ENCODE assay signal across 8 mouse cellular contexts in genomic region chrX:73717667-73718066, GRCm38 (mm10). TPM values are rescaled to one million over a fixed set of nuclear protein-coding genes. Genes with fewer than 3 reads are reported as not detected.
A peak's percentile ranks its signal among the peaks of the same experiment; 100 is the strongest.
DNase-seq lines count a peak whose midpoint lies in the region; ATAC-seq and TF ChIP-seq lines count a peak whose summit lies in the region.

No protein-coding gene starts in this region.

- 0 out of 2 replicates have a peak, but pooled peaks cover 4% of the 10 kb centered on the region for H3K4me1 ChIP-seq in cortical plate, adult 2 months (ENCODE audit: control insufficient read depth, insufficient read depth, low read length)
- peaks cover 8% of the 10 kb centered on the region; the same call in 1 of the 2 replicates for H3K4me1 ChIP-seq in heart, embryonic 11.5 days (ENCODE audit: control insufficient read depth, insufficient read depth, low read length)
- peaks cover 49% of the 10 kb centered on the region for H3K4me1 ChIP-seq in megakaryocyte, embryonic 14.5 days
- peaks cover 17% of the 10 kb centered on the region; the same call in 1 of the 2 replicates for H3K4me1 ChIP-seq in stomach, embryonic 16.5 days (ENCODE audit: control insufficient read depth, insufficient read depth, low read length)

- no peak overlapping the region for H3K9ac ChIP-seq in heart, embryonic 11.5 days (ENCODE audit: low read depth, low read length)
- peak overlapping the region; percentile 72 for H3K9ac ChIP-seq in stomach, embryonic 16.5 days (ENCODE audit: low read length)

- no peak for TF ChIP-seq CTCF in layer of hippocampus, adult 2 months (conservative IDR thresholded peaks at IDR 0.05)
- TF ChIP-seq CTCF in cortical plate, adult 2 months (IDR thresholded peaks at IDR 0.05; ENCODE audit: extremely low read depth, insufficient read depth, low read length): no peak

- no peaks in the 10 kb centered on the region; the same call in 1 of the 2 replicates for H3K27me3 ChIP-seq in heart, embryonic 11.5 days (ENCODE audit: control insufficient read depth, insufficient read depth, low read length)
- peaks cover 22% of the 10 kb centered on the region for H3K27me3 ChIP-seq in megakaryocyte, embryonic 14.5 days (replicated peaks)
- H3K27me3 ChIP-seq in stomach, embryonic 16.5 days (ENCODE audit: control insufficient read depth, insufficient read depth, low read length): no peaks in the 10 kb centered on the region

- no peak for TF ChIP-seq POLR2A in cortical plate, adult 2 months (IDR thresholded peaks at IDR 0.05; ENCODE audit: extremely low read depth, insufficient read depth, low read length)

- H3K4me2 ChIP-seq in heart, embryonic 11.5 days: peak overlapping the region; percentile 73
- H3K4me2 ChIP-seq in stomach, embryonic 16.5 days (ENCODE audit: low read depth, low read length): peak overlapping the region; percentile 73

- ATAC-seq in heart, embryonic 11.5 days (replicated peaks; ENCODE audit: insufficient number of reproducible peaks, low FRiP score, low TSS enrichment): no peak
- no peak for ATAC-seq in stomach, embryonic 16.5 days (ENCODE audit: insufficient read depth, low FRiP score)

- WGBS in heart, embryonic 11.5 days (ENCODE audit: insufficient replicate concordance): 66% methylated on average over 11 of the region's 11 CpGs
- 60% methylated on average over 11 of the region's 11 CpGs for WGBS in stomach, embryonic 16.5 days

- no peaks in the 10 kb centered on the region for H3K9me3 ChIP-seq in heart, embryonic 11.5 days (replicated peaks; ENCODE audit: control insufficient read depth, low read length)
- H3K9me3 ChIP-seq in megakaryocyte, embryonic 14.5 days: no peaks in the 10 kb centered on the region
- no peaks in the 10 kb centered on the region for H3K9me3 ChIP-seq in stomach, embryonic 16.5 days (replicated peaks; ENCODE audit: control insufficient read depth, low read length)

- no peaks in the 10 kb centered on the region for H3K36me3 ChIP-seq in heart, embryonic 11.5 days (ENCODE audit: control insufficient read depth, insufficient read depth, low read length)
- H3K36me3 ChIP-seq in megakaryocyte, embryonic 14.5 days (replicated peaks; ENCODE audit: low read length): peaks cover 33% of the 10 kb centered on the region
- no peaks in the 10 kb centered on the region for H3K36me3 ChIP-seq in stomach, embryonic 16.5 days (ENCODE audit: control insufficient read depth, insufficient read depth, low read length)

- DNase-seq in layer of hippocampus, adult 2 months (ENCODE audit: low spot score in 2 of 2): no peak
- DNase-seq in layer of hippocampus, adult 9-10 months (ENCODE audit: low spot score): no peak
- DNase-seq in kidney, postnatal 10 days: peak; percentile 24
- DNase-seq in ovary, postnatal 14 days (ENCODE audit: low spot score): no peak

- H3K27ac ChIP-seq in layer of hippocampus, adult 2 months: peak overlapping the region; percentile 91
- H3K27ac ChIP-seq in cortical plate, adult 2 months (ENCODE audit: insufficient read depth, low read length): no peak overlapping the region
- H3K27ac ChIP-seq in heart, embryonic 11.5 days (ENCODE audit: low read depth, low read length): no peak overlapping the region
- H3K27ac ChIP-seq in stomach, embryonic 16.5 days (ENCODE audit: low read length): peak overlapping the region; percentile 85

- H3K4me3 ChIP-seq in layer of hippocampus, adult 2 months: peak overlapping the region; percentile 59
- peak overlapping the region; percentile 69 for H3K4me3 ChIP-seq in cortical plate, adult 2 months (ENCODE audit: insufficient read depth, low read length)
- H3K4me3 ChIP-seq in heart, embryonic 11.5 days (ENCODE audit: low read depth, low read length): peak overlapping the region; percentile 56
- H3K4me3 ChIP-seq in megakaryocyte, embryonic 14.5 days (replicated peaks): peak overlapping the region; percentile 96
- peak overlapping the region; percentile 63 for H3K4me3 ChIP-seq in stomach, embryonic 16.5 days (replicated peaks; ENCODE audit: low read length)

RNA-seq across cellular contexts. Expression of gene Abcd1, which starts 1.3 kb away (rescaled TPM):
- total RNA-seq in layer of hippocampus, adult 2 months (2021): 10 to 100 TPM; 11.2 to 11.8 TPM
- polyA plus RNA-seq in cortical plate, adult 2 months (2012; rRNA removed): 16.6 and 16.9 TPM in 2 replicates
- polyA plus RNA-seq in heart, embryonic 11.5 days (2014; fragmentation: Nextera tagmentation; extraction: Ambion mirVana): 8.1 and 9.2 TPM in 2 replicates
- polyA plus RNA-seq in megakaryocyte, embryonic 14.5 days (2012; ENCODE audit: insufficient read depth, low replicate concordance): 35.2 and 45.1 TPM in 2 replicates
- 20.3 and 20.8 TPM in 2 replicates for polyA plus RNA-seq in stomach, embryonic 16.5 days (2015; fragmentation: Nextera tagmentation; extraction: Ambion mirVana)

RNA-seq across cellular contexts. Expression of gene Bcap31, which starts 1.7 kb away (rescaled TPM):
- total RNA-seq in layer of hippocampus, adult 2 months (2021): 10 to 100 TPM; 72.3 to 77.8 TPM
- polyA plus RNA-seq in cortical plate, adult 2 months (2012; rRNA removed): 85.8 and 88.1 TPM in 2 replicates
- 171 and 188 TPM in 2 replicates for polyA plus RNA-seq in heart, embryonic 11.5 days (2014; fragmentation: Nextera tagmentation; extraction: Ambion mirVana)
- polyA plus RNA-seq in megakaryocyte, embryonic 14.5 days (2012; ENCODE audit: insufficient read depth, low replicate concordance): 18.5 and 52.2 TPM in 2 replicates
- polyA plus RNA-seq in stomach, embryonic 16.5 days (2015; fragmentation: Nextera tagmentation; extraction: Ambion mirVana): 290 and 308 TPM in 2 replicates

RNA-seq across cellular contexts. Expression of gene Plxnb3, which starts 39.2 kb away (rescaled TPM):
- total RNA-seq in layer of hippocampus, adult 2 months (2021): 10 to 100 TPM; 11.2 to 12.1 TPM
- polyA plus RNA-seq in cortical plate, adult 2 months (2012; rRNA removed): 17.3 and 20.3 TPM in 2 replicates
- 0.16 and 0.27 TPM in 2 replicates for polyA plus RNA-seq in heart, embryonic 11.5 days (2014; fragmentation: Nextera tagmentation; extraction: Ambion mirVana)
- polyA plus RNA-seq in megakaryocyte, embryonic 14.5 days (2012; ENCODE audit: insufficient read depth, low replicate concordance): 1.2 and 3.1 TPM in 2 replicates
- 0.77 and 1.1 TPM in 2 replicates for polyA plus RNA-seq in stomach, embryonic 16.5 days (2015; fragmentation: Nextera tagmentation; extraction: Ambion mirVana)

RNA-seq across cellular contexts. Expression of gene Slc6a8, which starts 44.7 kb away (rescaled TPM):
- 10 to 100 TPM; 95.0 to 95.5 TPM for total RNA-seq in layer of hippocampus, adult 2 months (2021)
- polyA plus RNA-seq in cortical plate, adult 2 months (2012; rRNA removed): 111 and 134 TPM in 2 replicates
- polyA plus RNA-seq in heart, embryonic 11.5 days (2014; fragmentation: Nextera tagmentation; extraction: Ambion mirVana): 6.9 and 8.2 TPM in 2 replicates
- polyA plus RNA-seq in megakaryocyte, embryonic 14.5 days (2012; ENCODE audit: insufficient read depth, low replicate concordance): 0.78 and 3.9 TPM in 2 replicates
- 6.7 and 7.1 TPM in 2 replicates for polyA plus RNA-seq in stomach, embryonic 16.5 days (2015; fragmentation: Nextera tagmentation; extraction: Ambion mirVana)

RNA-seq across cellular contexts. Expression of gene Srpk3, which starts 56.5 kb away (rescaled TPM):
- total RNA-seq in layer of hippocampus, adult 2 months (2021): 1 to 10 TPM; 3.9 to 4.3 TPM
- 21.1 and 23.5 TPM in 2 replicates for polyA plus RNA-seq in cortical plate, adult 2 months (2012; rRNA removed)
- 52.6 and 57.9 TPM in 2 replicates for polyA plus RNA-seq in heart, embryonic 11.5 days (2014; fragmentation: Nextera tagmentation; extraction: Ambion mirVana)
- 0.45 and 4.0 TPM in 2 replicates for polyA plus RNA-seq in megakaryocyte, embryonic 14.5 days (2012; ENCODE audit: insufficient read depth, low replicate concordance)
- 4.8 and 15.1 TPM in 2 replicates for polyA plus RNA-seq in stomach, embryonic 16.5 days (2015; fragmentation: Nextera tagmentation; extraction: Ambion mirVana)

Comparison
In these comparisons a context has a peak if more than half of its experiments do, and no peak if none do; other contexts are left out.
1. H3K27ac ChIP-seq: peak in layer of hippocampus, adult 2 months (single experiment) and stomach, embryonic 16.5 days (single experiment); none in cortical plate, adult 2 months (single experiment) and heart, embryonic 11.5 days (single experiment).
2. Peak in every context shown above with its lines, with median percentiles within 50 percentile points of each other: H3K4me3 ChIP-seq.